ENCODE assay signal across 17 mouse cellular contexts in genomic region chr13:29195722-29196121, GRCm38 (mm10).
A peak's percentile ranks its signal among the peaks of the same experiment; 100 is the strongest.
DNase-seq lines count a peak whose midpoint lies in the region; ATAC-seq and TF ChIP-seq lines count a peak whose summit lies in the region.
"Had no signal": no experiment of that assay in that cellular context is flagged by ENCODE, and none has a peak within 500 bp of the region (broad histone marks: within the 10 kb centered on the region; RNA-seq: fewer than 3 reads in every experiment).

No protein-coding gene starts in this region.

- no peak for TF ChIP-seq CTCF in hindbrain, postnatal 0 days (IDR thresholded peaks at IDR 0.05; ENCODE audit: low read depth)
- TF ChIP-seq CTCF in midbrain, postnatal 0 days (IDR thresholded peaks at IDR 0.05): no peak

- no peaks in the 10 kb centered on the region for H3K27me3 ChIP-seq in hindbrain, embryonic 11.5 days (ENCODE audit: control insufficient read depth, insufficient read depth, low read length)
- H3K27me3 ChIP-seq in hindbrain, embryonic 10.5 days (ENCODE audit: insufficient read depth, poor library complexity, severe bottlenecking): no peaks in the 10 kb centered on the region
- no peaks in the 10 kb centered on the region for H3K27me3 ChIP-seq in forebrain, embryonic 14.5 days (replicated peaks; ENCODE audit: control insufficient read depth, insufficient read depth, low read length)
- no peaks in the 10 kb centered on the region for H3K27me3 ChIP-seq in hindbrain, postnatal 0 days (ENCODE audit: insufficient read depth, low read length)
- no peaks in the 10 kb centered on the region for H3K27me3 ChIP-seq in midbrain, postnatal 0 days (ENCODE audit: insufficient read depth, low read length)
- H3K27me3 ChIP-seq: heart, embryonic 15.5 days had no signal

- no peak overlapping the region for H3K27ac ChIP-seq in hindbrain, embryonic 11.5 days (ENCODE audit: low read depth, low read length)
- no peak overlapping the region for H3K27ac ChIP-seq in hindbrain, embryonic 10.5 days
- H3K27ac ChIP-seq in forebrain, embryonic 14.5 days (ENCODE audit: low read depth, low read length): peak overlapping the region; percentile 92
- H3K27ac ChIP-seq in hindbrain, postnatal 0 days: no peak overlapping the region
- 0 out of 2 replicates have a peak overlapping the region, but pooled peaks have one; percentile 44 for H3K27ac ChIP-seq in midbrain, postnatal 0 days (ENCODE audit: low read depth, low read length)

- H3K9me3 ChIP-seq in hindbrain, embryonic 11.5 days (ENCODE audit: control insufficient read depth, low read length): no peaks in the 10 kb centered on the region
- H3K9me3 ChIP-seq in hindbrain, embryonic 10.5 days: no peaks in the 10 kb centered on the region
- no peaks in the 10 kb centered on the region for H3K9me3 ChIP-seq in forebrain, embryonic 14.5 days (replicated peaks; ENCODE audit: control insufficient read depth, low read length)
- no peaks in the 10 kb centered on the region for H3K9me3 ChIP-seq in hindbrain, postnatal 0 days (ENCODE audit: low read length)
- H3K9me3 ChIP-seq in midbrain, postnatal 0 days (ENCODE audit: low read length): no peaks in the 10 kb centered on the region
- H3K9me3 ChIP-seq: heart, embryonic 15.5 days had no signal

- peak; percentile 71 for ATAC-seq in hindbrain, embryonic 11.5 days (ENCODE audit: low FRiP score)
- ATAC-seq in forebrain, embryonic 14.5 days: peak; percentile 91
- ATAC-seq in hindbrain, postnatal 0 days: no peak
- ATAC-seq in midbrain, postnatal 0 days (ENCODE audit: low FRiP score): peak; percentile 63; the same call in 1 of the 2 replicates
- ATAC-seq in erythroid progenitor cell, adult 5-6 weeks (replicated peaks; ENCODE audit: low FRiP score, poor library complexity, severe bottlenecking): no peak

- H3K4me3 ChIP-seq in hindbrain, embryonic 11.5 days (ENCODE audit: low read depth, low read length): no peak overlapping the region
- H3K4me3 ChIP-seq in hindbrain, embryonic 10.5 days: no peak overlapping the region
- H3K4me3 ChIP-seq in forebrain, embryonic 14.5 days (ENCODE audit: low read depth, low read length): no peak overlapping the region
- no peak overlapping the region for H3K4me3 ChIP-seq in hindbrain, postnatal 0 days (ENCODE audit: low read length)
- H3K4me3 ChIP-seq in midbrain, postnatal 0 days (ENCODE audit: low read depth, low read length): no peak overlapping the region
- H3K4me3 ChIP-seq: heart, embryonic 15.5 days had no signal

- WGBS in hindbrain, embryonic 11.5 days: 62% methylated on average over 4 of the region's 4 CpGs
- WGBS in hindbrain, embryonic 10.5 days: 66% methylated on average over 4 of the region's 4 CpGs
- 11% methylated on average over 4 of the region's 4 CpGs for WGBS in forebrain, embryonic 14.5 days
- 35% methylated on average over 4 of the region's 4 CpGs for WGBS in hindbrain, postnatal 0 days
- WGBS in midbrain, postnatal 0 days: 25% methylated on average over 4 of the region's 4 CpGs

- H3K9ac ChIP-seq in hindbrain, embryonic 11.5 days (ENCODE audit: low read depth, low read length): no peak overlapping the region
- H3K9ac ChIP-seq in forebrain, embryonic 14.5 days (ENCODE audit: low read length): no peak overlapping the region
- no peak overlapping the region for H3K9ac ChIP-seq in hindbrain, postnatal 0 days (replicated peaks; ENCODE audit: low read length)
- H3K9ac ChIP-seq in midbrain, postnatal 0 days (replicated peaks; ENCODE audit: low read length, poor library complexity, severe bottlenecking): no peak overlapping the region
- H3K9ac ChIP-seq: heart, embryonic 15.5 days had no signal

- H3K36me3 ChIP-seq in hindbrain, embryonic 11.5 days (ENCODE audit: control insufficient read depth, insufficient read depth, low read length): no peaks in the 10 kb centered on the region
- H3K36me3 ChIP-seq in hindbrain, embryonic 10.5 days: no peaks in the 10 kb centered on the region
- H3K36me3 ChIP-seq in forebrain, embryonic 14.5 days (ENCODE audit: control insufficient read depth, insufficient read depth, low read length): no peaks in the 10 kb centered on the region
- no peaks in the 10 kb centered on the region for H3K36me3 ChIP-seq in hindbrain, postnatal 0 days (ENCODE audit: insufficient read depth, low read length)
- H3K36me3 ChIP-seq in midbrain, postnatal 0 days (ENCODE audit: insufficient read depth, low read length): no peaks in the 10 kb centered on the region
- H3K36me3 ChIP-seq: heart, embryonic 15.5 days had no signal

- no peaks in the 10 kb centered on the region; the same call in 1 of the 2 replicates for H3K4me1 ChIP-seq in hindbrain, embryonic 11.5 days (replicated peaks; ENCODE audit: control insufficient read depth, insufficient read depth, low read length)
- H3K4me1 ChIP-seq in hindbrain, embryonic 10.5 days (replicated peaks): peaks cover 14% of the 10 kb centered on the region
- peaks cover 27% of the 10 kb centered on the region for H3K4me1 ChIP-seq in forebrain, embryonic 14.5 days (ENCODE audit: control insufficient read depth, insufficient read depth, low read length)
- no peaks in the 10 kb centered on the region; the same call in 1 of the 2 replicates for H3K4me1 ChIP-seq in hindbrain, postnatal 0 days (ENCODE audit: insufficient read depth, low read length)
- 0 out of 2 replicates have a peak, but pooled peaks cover 3% of the 10 kb centered on the region for H3K4me1 ChIP-seq in midbrain, postnatal 0 days (ENCODE audit: insufficient read depth, low read length)

- DNase-seq in hindbrain, embryonic 11.5 days (ENCODE audit: low spot score): no peak
- no peak for DNase-seq in hindbrain, embryonic 10.5 days (ENCODE audit: low spot score)
- DNase-seq in forebrain, embryonic 14.5 days (ENCODE audit: low spot score): peak; percentile 91
- peak; percentile 22 for DNase-seq in hindbrain, postnatal 0 days (ENCODE audit: low spot score)
- DNase-seq in midbrain, postnatal 0 days (ENCODE audit: low spot score): peak; percentile 46
- DNase-seq in thymus, postnatal 10 days (ENCODE audit: low spot score in 2 of 2): no peak
- no peak for DNase-seq in thymus, postnatal 4 days
- DNase-seq: adrenal gland, adult 8-10 months; cerebellum, adult 11 months; cerebellum, postnatal 36 days; heart, adult 18-20 months; kidney, adult 18-20 months; left cerebral cortex, postnatal 4 days; lung, adult 2 months; lung, postnatal 36 days had no signal

- no peak overlapping the region for H3K4me2 ChIP-seq in hindbrain, embryonic 11.5 days (replicated peaks; ENCODE audit: low read depth, low read length)
- H3K4me2 ChIP-seq in forebrain, embryonic 14.5 days (ENCODE audit: low read length): no peak overlapping the region
- H3K4me2 ChIP-seq in hindbrain, postnatal 0 days (ENCODE audit: low read depth, low read length): no peak overlapping the region
- H3K4me2 ChIP-seq in midbrain, postnatal 0 days (ENCODE audit: low read depth, low read length, poor library complexity, severe bottlenecking): no peak overlapping the region
- H3K4me2 ChIP-seq: heart, embryonic 15.5 days had no signal

Comparison
In these comparisons a context has a peak if more than half of its experiments do, and no peak if none do; other contexts are left out.
1. ATAC-seq: peak in hindbrain, embryonic 11.5 days (single experiment), forebrain, embryonic 14.5 days (single experiment) and midbrain, postnatal 0 days (single experiment); none in hindbrain, postnatal 0 days (single experiment) and erythroid progenitor cell, adult 5-6 weeks (single experiment).
2. DNase-seq: peak in forebrain, embryonic 14.5 days (single experiment), hindbrain, postnatal 0 days (single experiment) and midbrain, postnatal 0 days (single experiment); none in hindbrain, embryonic 11.5 days (single experiment), hindbrain, embryonic 10.5 days (single experiment), thymus, postnatal 10 days (0 of 2) and thymus, postnatal 4 days (single experiment).
3. H3K27ac ChIP-seq: peak in forebrain, embryonic 14.5 days (single experiment) and midbrain, postnatal 0 days (single experiment); none in hindbrain, embryonic 11.5 days (single experiment), hindbrain, embryonic 10.5 days (single experiment) and hindbrain, postnatal 0 days (single experiment).